Mouse (Mus musculus) midbrain, embryonic 16.5 days (tissue): ENCODE measurements around the gene Fry. TPM values are rescaled to one million over a fixed set of nuclear protein-coding genes. Genes with fewer than 3 reads are reported as not detected.
A peak's percentile ranks its signal among the peaks of the same experiment; 100 is the strongest.

Source experiments
- ATAC-seq: fragments of 200-750 bp; cut with Nextera tagmentation; 2 replicates; pipeline ENCODE4 v1.8.0; 2017; ENCODE audit warnings: moderate TSS enrichment
- H3K27ac ChIP-seq: fragments of 300-500 bp; sonication (generic); 2 replicates; pipeline ENCODE4 v1.5.1; 2014; ENCODE audit warnings: mild to moderate bottlenecking, low read length, mixed read lengths
- H3K27me3 ChIP-seq: fragments of 300-500 bp; sonication (generic); 2 replicates; pipeline ENCODE4 v1.6.1; 2014; ENCODE audit warnings: low read depth, low read length, mixed read lengths; ENCODE audit not compliant: control insufficient read depth, insufficient read depth
- H3K36me3 ChIP-seq: fragments of 300-500 bp; sonication (generic); 2 replicates; pipeline ENCODE4 v1.6.1; 2014; ENCODE audit warnings: mild to moderate bottlenecking, low read length, moderate library complexity, mixed read lengths; ENCODE audit not compliant: control insufficient read depth, insufficient read depth
- H3K4me1 ChIP-seq: fragments of 300-500 bp; sonication (generic); 2 replicates; pipeline ENCODE4 v1.6.1; 2014; ENCODE audit warnings: mild to moderate bottlenecking, low read length, mixed read lengths; ENCODE audit not compliant: control insufficient read depth, insufficient read depth
- H3K4me2 ChIP-seq: fragments of 300-500 bp; sonication (generic); 2 replicates; pipeline ENCODE4 v1.6.1; 2014; ENCODE audit warnings: mild to moderate bottlenecking, low read length, mixed read lengths
- H3K4me3 ChIP-seq: fragments of 300-500 bp; sonication (generic); 2 replicates; pipeline ENCODE4 v1.5.1; 2014; ENCODE audit warnings: low read depth, mild to moderate bottlenecking, low read length, moderate library complexity, mixed read lengths
- H3K9ac ChIP-seq: fragments of 300-500 bp; sonication (generic); 2 replicates; pipeline ENCODE4 v1.6.1; 2014; ENCODE audit warnings: low read depth, low read length, mixed read lengths
- H3K9me3 ChIP-seq: fragments of 300-500 bp; sonication (generic); replicated peaks from 2 replicates; pipeline ENCODE4 v1.6.1; 2014; ENCODE audit warnings: mild to moderate bottlenecking, low read length, mixed read lengths; ENCODE audit not compliant: control insufficient read depth, poor library complexity, severe bottlenecking
- WGBS: fragments of 180-500 bp; shearing (Covaris S2); extraction: QIAGEN DNeasy Blood & Tissue Kit; methylation state at CpG from one replicate; pipeline ENCODE4 v1.1.7; 2014; 5-methylcytosine and 5-hydroxymethylcytosine counted together
- polyA plus RNA-seq: library from polyadenylated mRNA; unstranded; fragments of >200 nt; fragmentation: Nextera tagmentation; extraction: Ambion mirVana; gene quantifications from 2 replicates; pipeline ENCODE4 v1.2.1, GENCODE M21; 2015

Fry gene
- polyA plus RNA-seq, 1 experiment from 2014 or later, result 64.1 TPM

GRCm38 (mm10) chr5:150370895-150371294 is 252.4 kb downstream of the Fry start:
- Histone ChIP-seq H3K4me3 (no peak overlapping the region), H3K4me1 (no peaks in the 10 kb centered on the region), H3K27me3 (no peaks in the 10 kb centered on the region), H3K4me2 (no peak overlapping the region), H3K9ac (no peak overlapping the region), H3K36me3 (peaks cover 31% of the 10 kb centered on the region), H3K27ac (no peak overlapping the region), H3K9me3 (peaks cover 3% of the 10 kb centered on the region; the same call in 1 of the 2 replicates)
- ATAC-seq, result no peak

DNA sequence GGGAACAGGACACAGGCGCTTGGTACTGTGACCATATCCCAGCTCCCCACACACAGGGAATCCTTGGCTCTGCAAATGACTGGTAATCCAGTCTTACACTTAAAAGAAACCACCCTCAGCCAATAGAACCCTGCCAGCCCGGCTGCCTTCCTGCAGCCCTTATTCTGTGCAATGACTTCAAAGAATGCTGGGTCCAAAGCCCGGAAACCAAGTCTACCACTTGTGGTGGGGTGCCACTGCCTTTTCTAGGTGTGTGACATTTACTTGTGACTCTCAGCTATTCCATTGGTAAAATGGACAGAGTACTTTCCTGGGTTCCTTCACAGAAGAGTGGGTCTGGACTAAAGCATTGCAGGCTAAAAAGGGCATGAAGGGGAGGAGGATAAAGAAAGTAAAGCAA is 254.5 kb downstream of the Fry start:
- Histone ChIP-seq H3K4me1 (no peaks in the 10 kb centered on the region), H3K9me3 (no peaks in the 10 kb centered on the region), H3K9ac (no peak overlapping the region), H3K4me2 (no peak overlapping the region), H3K27me3 (no peaks in the 10 kb centered on the region), H3K27ac (no peak overlapping the region), H3K36me3 (peaks cover 24% of the 10 kb centered on the region), H3K4me3 (no peak overlapping the region)
- ATAC-seq, result no peak
- 52% methylated on average over 3 of the region's 3 CpGs for WGBS

DNA sequence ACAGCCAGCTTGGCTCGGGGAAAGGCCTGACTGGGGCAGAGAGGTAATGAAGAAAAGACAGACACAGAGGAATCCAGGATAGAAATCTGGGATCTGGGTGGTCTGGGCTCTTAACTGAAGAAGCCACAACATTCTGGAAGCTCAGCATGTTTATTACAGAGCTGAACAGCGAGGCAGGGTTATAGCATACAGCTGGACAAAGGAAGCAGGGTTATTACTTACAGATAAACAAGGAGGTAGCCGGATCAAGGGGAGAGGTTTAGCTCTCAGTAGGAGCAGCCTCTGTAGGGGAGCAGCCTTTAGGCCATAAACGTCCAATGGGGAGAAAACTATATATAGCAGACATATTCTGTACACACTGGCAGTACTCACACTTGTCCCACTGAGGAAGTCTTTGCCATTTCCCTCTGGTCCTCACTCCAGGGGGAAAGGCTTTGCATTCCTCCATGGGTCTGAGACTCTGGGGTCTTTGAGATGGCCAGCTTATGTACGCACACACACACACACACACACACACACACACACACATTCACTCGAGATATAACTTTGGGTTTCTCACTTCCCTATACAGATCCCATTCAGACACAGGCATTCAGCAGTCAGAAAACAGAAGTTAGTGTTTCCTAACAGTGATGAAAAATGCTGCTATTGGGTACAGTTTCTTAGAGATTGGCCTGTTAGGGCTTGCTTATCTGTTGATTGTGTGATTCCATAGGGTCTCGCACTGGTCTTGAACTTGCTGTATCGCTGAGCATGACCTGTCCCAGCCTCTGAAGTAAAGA is 256.5 kb downstream of the Fry start:
- no peaks in the 10 kb centered on the region for H3K27me3 ChIP-seq
- no peak for ATAC-seq
- no peak overlapping the region for H3K4me2 ChIP-seq
- H3K4me3 ChIP-seq, result no peak overlapping the region
- H3K9me3 ChIP-seq, result no peaks in the 10 kb centered on the region
- H3K27ac ChIP-seq, result no peak overlapping the region
- no peaks in the 10 kb centered on the region for H3K4me1 ChIP-seq
- 87% methylated on average over 8 of the region's 8 CpGs for WGBS
- no peak overlapping the region for H3K9ac ChIP-seq
- H3K36me3 ChIP-seq, result peaks cover 25% of the 10 kb centered on the region

GRCm38 (mm10) chr5:150378586-150378985 is 260.1 kb downstream of the Fry start:
- Histone ChIP-seq H3K4me2 (no peak overlapping the region), H3K9ac (no peak overlapping the region), H3K27ac (no peak overlapping the region), H3K27me3 (no peaks in the 10 kb centered on the region), H3K9me3 (no peaks in the 10 kb centered on the region), H3K4me1 (no peaks in the 10 kb centered on the region), H3K4me3 (no peak overlapping the region), H3K36me3 (peaks cover 33% of the 10 kb centered on the region)
- WGBS, result 83% methylated on average over 18 of the region's 18 CpGs
- no peak for ATAC-seq

DNA sequence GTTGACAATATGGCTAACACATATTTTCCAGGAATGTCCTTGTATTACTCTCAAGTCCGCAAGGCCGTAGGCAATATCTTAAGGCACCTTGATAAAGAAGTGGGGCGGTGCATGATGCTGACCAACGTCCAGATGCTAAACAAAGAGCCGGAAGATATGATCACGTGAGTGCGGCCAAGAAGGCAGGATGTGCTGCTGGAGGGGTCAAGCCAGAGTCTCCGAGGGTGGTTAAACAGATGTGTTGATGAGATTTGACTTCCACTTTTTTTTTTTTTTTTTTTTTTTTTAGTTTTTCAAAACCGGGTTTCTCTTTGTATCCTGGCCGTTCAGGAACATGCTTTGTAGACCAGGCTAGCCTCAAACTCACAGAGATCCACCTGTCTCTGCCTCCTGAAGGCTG is 262.3 kb downstream of the Fry start:
- Histone ChIP-seq H3K36me3 (peaks cover 43% of the 10 kb centered on the region), H3K4me2 (no peak overlapping the region), H3K27ac (no peak overlapping the region), H3K27me3 (no peaks in the 10 kb centered on the region), H3K4me1 (no peaks in the 10 kb centered on the region), H3K4me3 (no peak overlapping the region), H3K9me3 (no peaks in the 10 kb centered on the region), H3K9ac (no peak overlapping the region)
- no peak for ATAC-seq
- WGBS, result 93% methylated on average over 10 of the region's 10 CpGs

DNA sequence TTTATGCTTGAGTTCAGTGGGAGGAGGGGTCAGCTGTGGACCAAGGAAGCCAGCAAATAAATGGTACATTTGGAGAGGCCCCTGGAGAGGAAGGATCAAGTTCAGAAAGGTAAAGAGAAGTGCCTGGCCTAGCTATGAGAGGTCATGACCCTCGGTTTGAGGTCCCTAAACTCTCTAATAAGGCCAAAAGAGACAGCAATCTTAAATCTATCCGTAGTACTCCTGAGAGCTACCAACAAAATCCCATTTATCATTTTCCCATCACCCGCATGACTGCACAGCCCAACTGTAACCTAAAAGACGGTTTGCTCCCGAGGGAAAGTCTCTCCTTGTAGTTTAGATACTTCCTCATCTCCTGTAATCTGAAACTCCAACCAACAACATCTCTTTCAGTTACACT is 264.0 kb downstream of the Fry start:
- 78% methylated on average over 5 of the region's 5 CpGs for WGBS
- Histone ChIP-seq H3K27me3 (no peaks in the 10 kb centered on the region), H3K27ac (no peak overlapping the region), H3K9me3 (no peaks in the 10 kb centered on the region), H3K4me2 (no peak overlapping the region), H3K4me1 (no peaks in the 10 kb centered on the region), H3K4me3 (no peak overlapping the region), H3K36me3 (peaks cover 52% of the 10 kb centered on the region), H3K9ac (no peak overlapping the region)
- ATAC-seq, result no peak

- H3K4me1 ChIP-seq, result no peaks in the 10 kb centered on the region
- no peak overlapping the region for H3K4me3 ChIP-seq
- H3K9ac ChIP-seq, result no peak overlapping the region
- H3K36me3 ChIP-seq, result peaks cover 54% of the 10 kb centered on the region
- peak overlapping the region; percentile 29; the same call in 1 of the 2 replicates for H3K27ac ChIP-seq
- no peak for ATAC-seq
- H3K27me3 ChIP-seq, result no peaks in the 10 kb centered on the region
- 75% methylated on average over 17 of the region's 17 CpGs for WGBS
- H3K9me3 ChIP-seq, result no peaks in the 10 kb centered on the region
- no peak overlapping the region for H3K4me2 ChIP-seq
Measured at GRCm38 (mm10) chr5:150384272-150385215, 266.1 kb downstream of the Fry start.

DNA sequence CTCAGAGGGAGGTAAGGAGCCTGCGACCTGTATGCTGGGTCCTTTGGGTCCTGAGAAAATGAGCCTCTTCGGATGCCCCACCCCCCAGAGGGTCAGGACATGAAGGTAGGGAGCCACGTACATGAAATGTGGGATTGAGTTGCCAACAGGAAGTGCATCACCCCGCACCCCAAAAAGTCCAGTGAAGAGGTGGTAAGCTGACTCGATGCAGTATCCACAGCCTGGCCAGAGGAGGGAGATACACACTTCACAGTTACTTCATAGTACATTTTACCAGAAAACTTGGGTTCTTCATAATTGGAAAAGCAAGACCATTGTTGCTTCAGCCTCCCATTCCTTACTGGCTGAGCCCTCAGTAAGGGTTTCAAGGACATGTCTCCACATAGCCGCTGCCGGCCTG is 266.8 kb downstream of the Fry start:
- WGBS, result 82% methylated on average over 7 of the region's 7 CpGs
- H3K27me3 ChIP-seq, result no peaks in the 10 kb centered on the region
- H3K4me1 ChIP-seq, result no peaks in the 10 kb centered on the region
- H3K27ac ChIP-seq, result no peak overlapping the region
- peaks cover 56% of the 10 kb centered on the region for H3K36me3 ChIP-seq
- H3K9me3 ChIP-seq, result no peaks in the 10 kb centered on the region
- H3K4me2 ChIP-seq, result no peak overlapping the region
- ATAC-seq, result no peak
- no peak overlapping the region for H3K9ac ChIP-seq
- H3K4me3 ChIP-seq, result no peak overlapping the region

- WGBS, result 78% methylated on average over 12 of the region's 12 CpGs
Measured at GRCm38 (mm10) chr5:150388623-150389022, 270.2 kb downstream of the Fry start.

More at GRCm38 (mm10) chr5:150388623-150389022, 270.2 kb downstream of the Fry start:
- Histone ChIP-seq H3K4me2 (no peak overlapping the region), H3K4me3 (no peak overlapping the region), H3K9me3 (no peaks in the 10 kb centered on the region; the same call in 1 of the 2 replicates), H3K4me1 (no peaks in the 10 kb centered on the region), H3K36me3 (peaks cover 47% of the 10 kb centered on the region), H3K27me3 (no peaks in the 10 kb centered on the region), H3K9ac (no peak overlapping the region), H3K27ac (no peak overlapping the region)
- ATAC-seq, result no peak
